Mouse (Mus musculus) c-Kit-positive CD71-positive TER-119-positive erythroid progenitor cells, embryonic 14.5 days (primary cell): ENCODE data around the gene Krtap16-1.

Experiments
- DNase-seq: peaks from one replicate; pipeline ENCODE4 v3.0.0-alpha.2; 2013; ENCODE audit warnings: low spot score

Krtap16-1 gene

GRCm38 (mm10) chr11:99986180-99986647, at the start of gene Krtap16-1:
Krtap16-1 (minus strand) TSS chr11:99986597.
- DNase-seq, result no peak

GRCm38 (mm10) chr11:100029768-100030167, 43.4 kb upstream of the Krtap16-1 start, which contains the start of gene Krt33b:
Krt33b (minus strand) TSS chr11:100029868.
- DNase-seq, result no peak

GRCm38 (mm10) chr11:100021438-100021837, 35.0 kb upstream of the Krtap16-1 start:
- no peak for DNase-seq

- DNase-seq, result no peak
Observed at GRCm38 (mm10) chr11:100019466-100019865, 33.1 kb upstream of the Krtap16-1 start.

- no peak for DNase-seq
Observed at GRCm38 (mm10) chr11:100016112-100016511, 29.7 kb upstream of the Krtap16-1 start, which contains the start of gene Krt33a. Krt33a (minus strand) TSS chr11:100016212.

GRCm38 (mm10) chr11:100013691-100014171, 27.3 kb upstream of the Krtap16-1 start:
- no peak for DNase-seq

GRCm38 (mm10) chr11:100010682-100011081, 24.3 kb upstream of the Krtap16-1 start:
- DNase-seq, result no peak

- DNase-seq, result no peak
Observed at GRCm38 (mm10) chr11:100008336-100008735, 21.9 kb upstream of the Krtap16-1 start.

GRCm38 (mm10) chr11:100006624-100007023, 20.2 kb upstream of the Krtap16-1 start:
- peak; percentile 5 for DNase-seq

GRCm38 (mm10) chr11:100005905-100006304, 19.5 kb upstream of the Krtap16-1 start:
- DNase-seq, result no peak

GRCm38 (mm10) chr11:100004846-100005245, 18.4 kb upstream of the Krtap16-1 start:
- peak; percentile 14 for DNase-seq

- DNase-seq, result no peak
Observed at GRCm38 (mm10) chr11:99999091-99999490, 12.7 kb upstream of the Krtap16-1 start.

- no peak for DNase-seq
Observed at GRCm38 (mm10) chr11:99994384-99994661, 7.9 kb upstream of the Krtap16-1 start.

- no peak for DNase-seq
Observed at GRCm38 (mm10) chr11:99993620-99994383, 7.4 kb upstream of the Krtap16-1 start, which contains the start of gene Krtap17-1. Krtap17-1 (minus strand) TSS chr11:99993994.

- no peak for DNase-seq
Observed at GRCm38 (mm10) chr11:99990571-99990970, 4.2 kb upstream of the Krtap16-1 start.

- no peak for DNase-seq
Observed at GRCm38 (mm10) chr11:99989881-99990405, 3.5 kb upstream of the Krtap16-1 start.

GRCm38 (mm10) chr11:99988530-99988929, 2.1 kb upstream of the Krtap16-1 start:
- no peak for DNase-seq

GRCm38 (mm10) chr11:99985291-99986092, 905 bp downstream of the Krtap16-1 start:
- no peak for DNase-seq

GRCm38 (mm10) chr11:99983442-99983841, 3.0 kb downstream of the Krtap16-1 start:
- no peak for DNase-seq

GRCm38 (mm10) chr11:99982731-99983130, 3.7 kb downstream of the Krtap16-1 start:
- DNase-seq, result no peak

- DNase-seq, result no peak
Observed at GRCm38 (mm10) chr11:99978953-99979352, 7.4 kb downstream of the Krtap16-1 start, which contains the start of gene Krtap29-1. Krtap29-1 (minus strand) TSS chr11:99979053.

GRCm38 (mm10) chr11:99965961-99966360, 20.4 kb downstream of the Krtap16-1 start:
- DNase-seq, result no peak
